Mouse (Mus musculus): Measurements from ENCODE around the gene Kif24.

DNA sequence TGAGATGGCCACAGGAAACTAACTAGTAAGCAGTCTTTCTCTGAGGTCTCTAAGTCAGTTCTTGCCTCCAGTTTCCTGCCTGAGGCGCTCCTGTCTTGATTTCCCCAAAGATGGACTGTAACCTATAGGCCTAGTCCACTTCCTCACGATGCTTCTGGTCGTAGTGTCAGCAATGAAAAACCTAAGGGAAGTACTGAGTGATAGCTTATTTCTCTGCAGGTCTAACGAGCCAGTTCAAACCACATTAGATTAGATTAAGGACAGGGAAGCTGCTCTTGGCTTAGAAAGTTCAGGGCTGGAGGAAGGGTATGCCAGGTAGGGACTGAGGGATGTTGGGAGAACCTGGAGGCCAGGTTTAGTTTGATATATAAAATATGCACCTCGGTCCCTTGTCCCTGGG lies 63.1 kb downstream of the Kif24 start:
- no peak for TF ChIP-seq CTCF (conservative IDR thresholded peaks at IDR 0.05; ENCODE audit: low read length)
- TF ChIP-seq NANOG (IDR thresholded peaks at IDR 0.05; ENCODE audit: borderline replicate concordance, low read length) = no peak
- no peak for TF ChIP-seq POU5F1 (IDR thresholded peaks at IDR 0.05; ENCODE audit: borderline replicate concordance, low read length)
